Mouse (Mus musculus): ENCODE measurements around the gene Kcnh7. TPM values are rescaled to one million over a fixed set of nuclear protein-coding genes. Genes with fewer than 3 reads are reported as not detected.
"Not testable (repeated sequence)": the region's sequence is repeated elsewhere in the genome, so short reads cannot be mapped to it uniquely, and the experiment has no call there.

Gene Kcnh7
- total RNA-seq, 2 experiments from 2014 or later = 67.3 to 73.9 TPM

- DNase-seq (ENCODE audit: extremely low spot score in 1 of 2, low spot score in 2 of 2) = no peak
- intact Hi-C loops (cut with DNase I) = no loop called here
Measured at GRCm38 (mm10) chr2:62746256-62746655, 437.8 kb downstream of the Kcnh7 start.

GRCm38 (mm10) chr2:62743098-62743497, 441.0 kb downstream of the Kcnh7 start:
- DNase-seq (ENCODE audit: extremely low spot score in 1 of 2, low spot score in 2 of 2) = no peak
- intact Hi-C loops (cut with DNase I) = no loop called here

GRCm38 (mm10) chr2:62730671-62731070, 453.4 kb downstream of the Kcnh7 start:
- intact Hi-C loops (cut with DNase I) = no loop called here
- DNase-seq (ENCODE audit: extremely low spot score in 1 of 2, low spot score in 2 of 2) = no peak

- intact Hi-C loops (cut with DNase I) = no loop called here
- no peak for DNase-seq (ENCODE audit: extremely low spot score in 1 of 2, low spot score in 2 of 2)
Measured at GRCm38 (mm10) chr2:62727732-62728131, 456.4 kb downstream of the Kcnh7 start.

GRCm38 (mm10) chr2:62725946-62726345, 458.1 kb downstream of the Kcnh7 start:
- DNase-seq (ENCODE audit: extremely low spot score in 1 of 2, low spot score in 2 of 2) = no peak
- intact Hi-C loops (cut with DNase I) = no loop called here

- no peak for DNase-seq (ENCODE audit: extremely low spot score in 1 of 2, low spot score in 2 of 2)
- intact Hi-C loops (cut with DNase I) = no loop called here
Measured at GRCm38 (mm10) chr2:62718411-62718810, 465.7 kb downstream of the Kcnh7 start.

GRCm38 (mm10) chr2:62717270-62717669, 466.8 kb downstream of the Kcnh7 start:
- DNase-seq (ENCODE audit: extremely low spot score in 1 of 2, low spot score in 2 of 2) = no peak
- intact Hi-C loops (cut with DNase I) = no loop called here

- DNase-seq (ENCODE audit: extremely low spot score in 1 of 2, low spot score in 2 of 2) = no peak
- intact Hi-C loops (cut with DNase I) = no loop called here
Measured at GRCm38 (mm10) chr2:62715260-62715659, 468.8 kb downstream of the Kcnh7 start.

- intact Hi-C loops (cut with DNase I); DNase-seq (ENCODE audit: extremely low spot score in 1 of 2, low spot score in 2 of 2): not testable (repeated sequence)
Measured at GRCm38 (mm10) chr2:62714362-62714761, 469.7 kb downstream of the Kcnh7 start.

- intact Hi-C loops (cut with DNase I) = no loop called here
- no peak for DNase-seq (ENCODE audit: extremely low spot score in 1 of 2, low spot score in 2 of 2)
Measured at GRCm38 (mm10) chr2:62709633-62710032, 474.5 kb downstream of the Kcnh7 start.

GRCm38 (mm10) chr2:62706313-62706712, 477.8 kb downstream of the Kcnh7 start:
- intact Hi-C loops (cut with DNase I) = no loop called here
- no peak for DNase-seq (ENCODE audit: extremely low spot score in 1 of 2, low spot score in 2 of 2)

GRCm38 (mm10) chr2:62685934-62686333, 498.2 kb downstream of the Kcnh7 start:
- intact Hi-C loops (cut with DNase I) = no loop called here
- DNase-seq (ENCODE audit: extremely low spot score in 1 of 2, low spot score in 2 of 2) = no peak

- intact Hi-C loops (cut with DNase I) = no loop called here
- DNase-seq (ENCODE audit: extremely low spot score in 1 of 2, low spot score in 2 of 2) = no peak
Measured at GRCm38 (mm10) chr2:62684989-62685595, 499.0 kb downstream of the Kcnh7 start.

GRCm38 (mm10) chr2:62681667-62682066, 502.4 kb downstream of the Kcnh7 start:
- intact Hi-C loops (cut with DNase I) = no loop called here
- no peak for DNase-seq (ENCODE audit: extremely low spot score in 1 of 2, low spot score in 2 of 2)

- intact Hi-C loops (cut with DNase I) = no loop called here
- no peak for DNase-seq (ENCODE audit: extremely low spot score in 1 of 2, low spot score in 2 of 2)
Measured at GRCm38 (mm10) chr2:62672788-62673187, 511.3 kb downstream of the Kcnh7 start.

GRCm38 (mm10) chr2:62670767-62671166, 513.3 kb downstream of the Kcnh7 start:
- intact Hi-C loops (cut with DNase I) = no loop called here
- no peak for DNase-seq (ENCODE audit: extremely low spot score in 1 of 2, low spot score in 2 of 2)

- intact Hi-C loops (cut with DNase I) = no loop called here
- no peak for DNase-seq (ENCODE audit: extremely low spot score in 1 of 2, low spot score in 2 of 2)
Measured at GRCm38 (mm10) chr2:62670301-62670700, 513.8 kb downstream of the Kcnh7 start.

- intact Hi-C loops (cut with DNase I) = no loop called here
- DNase-seq (ENCODE audit: extremely low spot score in 1 of 2, low spot score in 2 of 2) = no peak
Measured at GRCm38 (mm10) chr2:62669848-62670247, 514.2 kb downstream of the Kcnh7 start.

GRCm38 (mm10) chr2:62665536-62665935, 518.6 kb downstream of the Kcnh7 start:
- DNase-seq (ENCODE audit: extremely low spot score in 1 of 2, low spot score in 2 of 2) = no peak
- intact Hi-C loops (cut with DNase I) = no loop called here

GRCm38 (mm10) chr2:62664839-62665238, 519.2 kb downstream of the Kcnh7 start:
- intact Hi-C loops (cut with DNase I) = no loop called here

GRCm38 (mm10) chr2:62664135-62664670, 519.9 kb downstream of the Kcnh7 start, which contains the start of gene Gca:
Gca (plus strand) TSS chr2:62664285.
- intact Hi-C loops (cut with DNase I) = no loop called here
- DNase-seq (ENCODE audit: extremely low spot score in 1 of 2, low spot score in 2 of 2) = peak; percentile 74 to 89

More at GRCm38 (mm10) chr2:62664839-62665238, 519.2 kb downstream of the Kcnh7 start:
- DNase-seq (ENCODE audit: extremely low spot score in 1 of 2, low spot score in 2 of 2) = no peak
